Mouse (Mus musculus): ENCODE results near the gene Phc1.

GRCm38 (mm10) chr6:122339047-122339647, 1.2 kb downstream of the Phc1 start:
- no peak for TF ChIP-seq CTCF (IDR thresholded peaks at IDR 0.05; ENCODE audit: low read depth, low read length)
- TF ChIP-seq TAL1 (conservative IDR thresholded peaks at IDR 0.05; ENCODE audit: low read depth, low read length): no peak

Measured in G1E (cell line).